Mouse (Mus musculus): ENCODE measurements around the gene Dctd. TPM values are rescaled to one million over a fixed set of nuclear protein-coding genes. Genes with fewer than 3 reads are reported as not detected.

The Dctd gene
- 1.3 and 1.5 TPM in 2 replicates for polyA plus RNA-seq (2012; rRNA removed)

DNA sequence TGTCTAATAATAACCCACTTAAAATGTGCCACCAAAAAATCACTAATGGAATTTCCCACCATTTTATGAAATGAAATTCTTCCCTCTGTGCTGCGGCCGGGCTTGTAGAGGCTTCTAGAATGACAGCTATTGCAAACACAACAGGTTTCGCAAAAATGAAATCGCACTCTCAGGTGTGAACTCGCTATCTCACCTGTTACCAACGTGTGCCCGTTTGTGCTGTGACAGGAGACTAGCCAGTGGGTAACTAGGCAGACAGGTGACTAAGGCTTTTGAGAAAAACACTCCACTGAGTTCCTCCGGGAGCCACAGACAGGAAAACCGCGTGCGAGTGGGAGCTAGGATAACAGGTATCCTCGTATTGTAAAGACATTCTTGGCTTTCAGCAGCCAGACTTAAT, at the start of gene Dctd:
TSS of gene Dctd (plus strand) at position 301 of the 400 bp plus-strand sequence.

Other genes starting within 250 kb of the Dctd start
- 3.6 and 3.8 TPM in 2 replicates for gene Wwc2, start 108.2 kb upstream of the Dctd start, polyA plus RNA-seq (2012; rRNA removed)